Mouse (Mus musculus): ENCODE measurements around the gene Babam2. TPM values are rescaled to one million over a fixed set of nuclear protein-coding genes. Genes with fewer than 3 reads are reported as not detected.

The Babam2 gene
- polyA plus RNA-seq, 1 experiment, result 92.8 TPM

DNA sequence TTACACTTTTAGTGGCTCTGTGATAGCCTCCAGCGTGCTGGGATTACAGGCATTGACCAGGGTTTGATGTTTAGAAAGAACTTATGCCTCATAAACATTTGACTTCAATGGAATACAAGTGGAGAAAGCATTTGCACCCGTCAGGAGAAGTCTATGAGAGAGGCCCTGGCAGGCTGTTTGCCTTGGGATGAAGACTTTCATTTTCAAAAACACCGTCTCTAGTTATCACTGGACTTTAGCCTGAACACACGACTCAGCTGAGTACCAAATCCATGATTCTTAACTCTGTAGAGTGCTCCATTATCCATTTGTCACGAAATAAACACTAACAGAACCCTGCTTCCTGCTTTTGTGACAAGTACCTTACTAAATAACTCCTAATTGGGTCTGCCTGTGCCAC lies 27.5 kb upstream of the Babam2 start:
- TF ChIP-seq CTCF (IDR thresholded peaks at IDR 0.05; ENCODE audit: low read depth, low read length) (no peak), POLR2A (IDR thresholded peaks at IDR 0.05; ENCODE audit: insufficient read depth, low read length) (no peak), EP300 (IDR thresholded peaks at IDR 0.05; ENCODE audit: insufficient read depth, low read depth, low read length) (no peak)
- Histone ChIP-seq H3K4me1 (ENCODE audit: control insufficient read depth, insufficient read depth, low read length) (no peaks in the 10 kb centered on the region), H3K9me3 (replicated peaks; ENCODE audit: control insufficient read depth, insufficient read depth, low read length, poor library complexity, severe bottlenecking) (no peaks in the 10 kb centered on the region), H3K27ac (ENCODE audit: insufficient read depth, low read length) (no peak overlapping the region), H3K27me3 (ENCODE audit: control insufficient read depth, insufficient read depth, low read length, poor library complexity, severe bottlenecking) (no peaks in the 10 kb centered on the region), H3K9ac (ENCODE audit: low read depth, poor library complexity, severe bottlenecking) (no peak overlapping the region), H3K4me3 (ENCODE audit: low read depth, low read length) (no peak overlapping the region), H3K36me3 (ENCODE audit: control insufficient read depth, insufficient read depth, low read length, poor library complexity, severe bottlenecking) (no peaks in the 10 kb centered on the region)

DNA sequence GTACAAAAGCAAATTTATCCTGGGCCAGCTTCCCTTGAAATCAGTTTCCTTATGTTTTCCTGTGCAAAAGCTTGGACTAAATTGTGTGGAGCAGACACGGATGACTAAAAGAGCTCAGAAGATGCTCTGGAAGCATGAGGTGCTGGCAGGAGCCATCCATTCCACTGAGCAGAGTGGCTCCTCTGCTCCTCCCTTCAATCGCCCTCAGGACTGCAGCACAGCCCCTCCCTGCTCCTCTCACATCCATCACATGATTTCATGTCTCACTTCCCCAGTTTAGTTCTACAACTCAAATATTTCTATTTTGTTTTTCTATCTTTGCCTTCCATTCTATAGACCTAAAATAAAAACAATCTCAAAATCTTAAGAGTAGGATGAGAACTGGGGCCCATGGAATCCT lies 26.3 kb upstream of the Babam2 start:
- TF ChIP-seq CTCF (IDR thresholded peaks at IDR 0.05; ENCODE audit: low read depth, low read length) (no peak), EP300 (IDR thresholded peaks at IDR 0.05; ENCODE audit: insufficient read depth, low read depth, low read length) (no peak), POLR2A (IDR thresholded peaks at IDR 0.05; ENCODE audit: insufficient read depth, low read length) (no peak)
- no peaks in the 10 kb centered on the region for H3K27me3 ChIP-seq (ENCODE audit: control insufficient read depth, insufficient read depth, low read length, poor library complexity, severe bottlenecking)
- H3K9ac ChIP-seq (ENCODE audit: low read depth, poor library complexity, severe bottlenecking), result no peak overlapping the region
- H3K36me3 ChIP-seq (ENCODE audit: control insufficient read depth, insufficient read depth, low read length, poor library complexity, severe bottlenecking), result no peaks in the 10 kb centered on the region
- no peaks in the 10 kb centered on the region for H3K4me1 ChIP-seq (ENCODE audit: control insufficient read depth, insufficient read depth, low read length)
- H3K27ac ChIP-seq (ENCODE audit: insufficient read depth, low read length), result no peak overlapping the region
- no peaks in the 10 kb centered on the region for H3K9me3 ChIP-seq (replicated peaks; ENCODE audit: control insufficient read depth, insufficient read depth, low read length, poor library complexity, severe bottlenecking)
- no peak overlapping the region for H3K4me3 ChIP-seq (ENCODE audit: low read depth, low read length)

DNA sequence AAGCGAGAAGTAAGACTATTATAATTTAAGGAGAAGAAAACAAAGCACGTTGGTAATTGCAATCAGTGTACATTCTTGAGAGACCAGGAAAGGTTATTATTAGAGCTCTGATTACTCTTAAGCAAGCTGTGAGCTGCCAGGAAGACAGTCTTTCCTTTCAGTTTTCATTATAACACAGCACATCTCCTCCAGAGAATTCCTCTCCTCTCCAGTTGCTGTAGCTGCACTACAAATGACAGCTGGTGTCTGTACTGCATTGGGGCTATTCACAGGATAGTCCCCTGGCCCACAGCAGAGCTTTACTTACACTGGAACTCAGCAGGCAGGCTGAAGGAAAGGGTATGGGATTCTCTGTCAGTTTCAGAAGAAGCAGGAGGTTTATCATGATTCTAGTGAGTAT lies 24.1 kb upstream of the Babam2 start:
- TF ChIP-seq POLR2A (IDR thresholded peaks at IDR 0.05; ENCODE audit: insufficient read depth, low read length), result no peak
- no peak for TF ChIP-seq EP300 (IDR thresholded peaks at IDR 0.05; ENCODE audit: insufficient read depth, low read depth, low read length)
- no peak for TF ChIP-seq CTCF (IDR thresholded peaks at IDR 0.05; ENCODE audit: low read depth, low read length)
- H3K4me3 ChIP-seq (ENCODE audit: low read depth, low read length), result no peak overlapping the region
- H3K9ac ChIP-seq (ENCODE audit: low read depth, poor library complexity, severe bottlenecking), result no peak overlapping the region
- no peak overlapping the region for H3K27ac ChIP-seq (ENCODE audit: insufficient read depth, low read length)
- no peaks in the 10 kb centered on the region for H3K4me1 ChIP-seq (ENCODE audit: control insufficient read depth, insufficient read depth, low read length)
- H3K36me3 ChIP-seq (ENCODE audit: control insufficient read depth, insufficient read depth, low read length, poor library complexity, severe bottlenecking), result no peaks in the 10 kb centered on the region
- H3K9me3 ChIP-seq (replicated peaks; ENCODE audit: control insufficient read depth, insufficient read depth, low read length, poor library complexity, severe bottlenecking), result no peaks in the 10 kb centered on the region
- no peaks in the 10 kb centered on the region for H3K27me3 ChIP-seq (ENCODE audit: control insufficient read depth, insufficient read depth, low read length, poor library complexity, severe bottlenecking)

DNA sequence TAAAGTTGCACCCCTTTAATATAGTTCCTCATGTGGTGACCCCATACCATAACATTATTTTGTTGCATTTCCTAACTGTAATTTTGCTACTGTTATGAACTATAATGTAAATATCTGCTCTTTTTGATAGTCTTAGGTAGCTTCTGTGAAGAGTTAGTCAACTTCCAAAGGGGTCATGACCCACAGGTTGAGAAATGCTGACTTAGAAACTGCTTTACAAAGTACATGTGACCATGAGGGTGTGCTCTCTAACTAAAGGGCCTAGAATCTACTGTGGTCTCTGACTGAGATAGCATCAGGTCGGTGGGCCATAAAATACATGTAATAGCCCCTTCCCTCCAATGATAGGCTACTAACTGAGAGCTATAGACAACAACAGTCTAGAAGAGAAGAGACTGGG lies 19.5 kb upstream of the Babam2 start:
- H3K9ac ChIP-seq (ENCODE audit: low read depth, poor library complexity, severe bottlenecking), result no peak overlapping the region

DNA sequence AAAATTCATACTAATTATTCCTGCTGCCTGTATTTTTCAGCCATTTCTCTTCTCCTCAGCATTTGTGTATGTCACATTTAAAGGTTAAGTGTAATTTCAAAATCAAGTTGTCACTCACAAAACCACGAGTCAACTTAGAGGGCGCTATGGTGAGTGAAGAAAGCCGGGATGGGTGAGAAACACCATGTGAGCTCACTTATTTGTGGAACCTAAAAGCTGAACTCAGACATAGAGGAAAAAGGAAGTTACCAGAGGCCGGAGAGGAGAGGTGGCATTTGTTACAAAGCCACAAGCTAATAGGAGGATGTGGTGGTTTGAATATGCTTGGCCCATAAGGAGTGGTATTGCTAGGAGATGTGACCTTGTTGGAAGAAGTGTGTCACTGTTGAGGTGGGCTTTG lies 17.3 kb upstream of the Babam2 start:
- no peaks in the 10 kb centered on the region for H3K27me3 ChIP-seq (ENCODE audit: control insufficient read depth, insufficient read depth, low read length, poor library complexity, severe bottlenecking)
- no peak overlapping the region for H3K9ac ChIP-seq (ENCODE audit: low read depth, poor library complexity, severe bottlenecking)
- H3K4me3 ChIP-seq (ENCODE audit: low read depth, low read length), result no peak overlapping the region
- TF ChIP-seq POLR2A (IDR thresholded peaks at IDR 0.05; ENCODE audit: insufficient read depth, low read length) (no peak), CTCF (IDR thresholded peaks at IDR 0.05; ENCODE audit: low read depth, low read length) (no peak), EP300 (IDR thresholded peaks at IDR 0.05; ENCODE audit: insufficient read depth, low read depth, low read length) (no peak)
- H3K4me1 ChIP-seq (ENCODE audit: control insufficient read depth, insufficient read depth, low read length), result no peaks in the 10 kb centered on the region
- H3K9me3 ChIP-seq (replicated peaks; ENCODE audit: control insufficient read depth, insufficient read depth, low read length, poor library complexity, severe bottlenecking), result no peaks in the 10 kb centered on the region
- no peaks in the 10 kb centered on the region for H3K36me3 ChIP-seq (ENCODE audit: control insufficient read depth, insufficient read depth, low read length, poor library complexity, severe bottlenecking)
- H3K27ac ChIP-seq (ENCODE audit: insufficient read depth, low read length), result no peak overlapping the region

More for the DNA sequence above, 19.5 kb upstream of the Babam2 start:
- H3K27ac ChIP-seq (ENCODE audit: insufficient read depth, low read length), result no peak overlapping the region
- no peaks in the 10 kb centered on the region for H3K9me3 ChIP-seq (replicated peaks; ENCODE audit: control insufficient read depth, insufficient read depth, low read length, poor library complexity, severe bottlenecking)
- H3K4me1 ChIP-seq (ENCODE audit: control insufficient read depth, insufficient read depth, low read length), result no peaks in the 10 kb centered on the region
- no peaks in the 10 kb centered on the region for H3K27me3 ChIP-seq (ENCODE audit: control insufficient read depth, insufficient read depth, low read length, poor library complexity, severe bottlenecking)
- TF ChIP-seq EP300 (IDR thresholded peaks at IDR 0.05; ENCODE audit: insufficient read depth, low read depth, low read length) (no peak), POLR2A (IDR thresholded peaks at IDR 0.05; ENCODE audit: insufficient read depth, low read length) (no peak), CTCF (IDR thresholded peaks at IDR 0.05; ENCODE audit: low read depth, low read length) (no peak)
- no peaks in the 10 kb centered on the region for H3K36me3 ChIP-seq (ENCODE audit: control insufficient read depth, insufficient read depth, low read length, poor library complexity, severe bottlenecking)
- no peak overlapping the region for H3K4me3 ChIP-seq (ENCODE audit: low read depth, low read length)

DNA sequence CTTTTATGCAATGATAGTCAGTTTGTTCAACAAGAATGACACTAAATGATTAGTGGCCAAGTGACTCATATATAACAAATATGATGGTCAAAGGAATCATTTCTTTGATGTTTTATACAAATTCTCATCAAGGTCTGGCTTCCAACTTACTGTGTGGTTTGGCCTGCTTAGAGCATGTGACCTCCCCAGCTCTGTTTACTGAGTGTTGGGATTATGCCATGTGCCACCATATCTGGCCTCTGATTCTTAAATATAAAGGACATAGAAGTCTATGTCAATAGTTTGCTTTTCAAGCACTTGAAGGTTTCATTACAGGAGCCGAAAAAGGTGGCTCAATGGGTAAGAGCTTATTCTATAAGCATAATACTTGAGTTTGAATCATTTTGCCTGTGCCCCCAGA lies 15.2 kb upstream of the Babam2 start:
- no peak for TF ChIP-seq EP300 (IDR thresholded peaks at IDR 0.05; ENCODE audit: insufficient read depth, low read depth, low read length)
- no peak for TF ChIP-seq CTCF (IDR thresholded peaks at IDR 0.05; ENCODE audit: low read depth, low read length)
- TF ChIP-seq POLR2A (IDR thresholded peaks at IDR 0.05; ENCODE audit: insufficient read depth, low read length), result no peak
- H3K9ac ChIP-seq (ENCODE audit: low read depth, poor library complexity, severe bottlenecking), result no peak overlapping the region

More for the DNA sequence above, 15.2 kb upstream of the Babam2 start:
- H3K27ac ChIP-seq (ENCODE audit: insufficient read depth, low read length), result no peak overlapping the region
- no peak overlapping the region for H3K4me3 ChIP-seq (ENCODE audit: low read depth, low read length)
- no peaks in the 10 kb centered on the region for H3K27me3 ChIP-seq (ENCODE audit: control insufficient read depth, insufficient read depth, low read length, poor library complexity, severe bottlenecking)
- H3K4me1 ChIP-seq (ENCODE audit: control insufficient read depth, insufficient read depth, low read length), result no peaks in the 10 kb centered on the region
- H3K9me3 ChIP-seq (replicated peaks; ENCODE audit: control insufficient read depth, insufficient read depth, low read length, poor library complexity, severe bottlenecking), result no peaks in the 10 kb centered on the region
- H3K36me3 ChIP-seq (ENCODE audit: control insufficient read depth, insufficient read depth, low read length, poor library complexity, severe bottlenecking), result no peaks in the 10 kb centered on the region
